Mouse (Mus musculus) limb, embryonic 10.5 days (tissue): Measurements from ENCODE around the gene Nucb2. TPM values are rescaled to one million over a fixed set of nuclear protein-coding genes. Genes with fewer than 3 reads are reported as not detected.

Source experiments
- DNase-seq: peaks from one replicate; pipeline ENCODE4 v3.0.0-alpha.2; 2017; ENCODE audit warnings: low spot score
- H3K27ac ChIP-seq: fragments of 300-500 bp; sonication (generic); 2 replicates; pipeline ENCODE4 v1.5.1; 2016; ENCODE audit warnings: mild to moderate bottlenecking
- H3K27me3 ChIP-seq: fragments of 300-500 bp; sonication (generic); 2 replicates; pipeline ENCODE4 v1.6.1; 2016; ENCODE audit warnings: low read depth, mild to moderate bottlenecking; ENCODE audit not compliant: poor library complexity, severe bottlenecking
- H3K36me3 ChIP-seq: fragments of 300-500 bp; sonication (generic); 2 replicates; pipeline ENCODE4 v1.6.1; 2016; ENCODE audit warnings: mild to moderate bottlenecking, moderate library complexity
- H3K4me1 ChIP-seq: fragments of 300-500 bp; sonication (generic); 2 replicates; pipeline ENCODE4 v1.6.1; 2016
- H3K4me3 ChIP-seq: fragments of 300-500 bp; sonication (generic); 2 replicates; pipeline ENCODE4 v1.5.1; 2016; ENCODE audit warnings: mild to moderate bottlenecking, moderate library complexity
- H3K9me3 ChIP-seq: fragments of 300-500 bp; sonication (generic); replicated peaks from 2 replicates; pipeline ENCODE4 v1.6.1; 2016; ENCODE audit warnings: mild to moderate bottlenecking
- WGBS: fragments of 180-500 bp; shearing (Covaris S2); methylation state at CpG from one replicate; pipeline ENCODE4 v1.1.7; 2016; 5-methylcytosine and 5-hydroxymethylcytosine counted together
- polyA plus RNA-seq: library from polyadenylated mRNA; unstranded; fragments of >200 nt; fragmentation: Nextera tagmentation; extraction: Ambion mirVana; gene quantifications from 2 replicates; pipeline ENCODE4 v1.2.1, GENCODE M21; 2016

Gene Nucb2
- polyA plus RNA-seq = 6.6 and 7.1 TPM in 2 replicates

GRCm38 (mm10) chr7:116503879-116504817 lies at the start of gene Nucb2:
Gene Nucb2 (plus strand): TSS chr7:116504369.
- under 1% methylated on average over 51 of the region's 51 CpGs for WGBS

GRCm38 (mm10) chr7:116456964-116457363 lies 47.2 kb upstream of the Nucb2 start:
- Histone ChIP-seq H3K36me3 (no peaks in the 10 kb centered on the region), H3K4me1 (no peaks in the 10 kb centered on the region), H3K27me3 (no peaks in the 10 kb centered on the region), H3K9me3 (no peaks in the 10 kb centered on the region), H3K4me3 (no peak overlapping the region), H3K27ac (no peak overlapping the region)
- DNase-seq = no peak
- 90% methylated on average over 4 of the region's 4 CpGs for WGBS

More at GRCm38 (mm10) chr7:116503879-116504817, at the start of gene Nucb2:
- Histone ChIP-seq H3K9me3 (no peaks in the 10 kb centered on the region), H3K27me3 (no peaks in the 10 kb centered on the region), H3K4me1 (no peaks in the 10 kb centered on the region; the same call in 1 of the 2 replicates), H3K4me3 (peak within 1 kb of the TSS; percentile 80), H3K27ac (peak within 1 kb of the TSS; percentile 88), H3K36me3 (no peaks in the 10 kb centered on the region)
- peak; percentile 97 for DNase-seq

- H3K27me3 ChIP-seq = no peaks in the 10 kb centered on the region
- H3K4me3 ChIP-seq = no peak overlapping the region
- no peak overlapping the region for H3K27ac ChIP-seq
- H3K36me3 ChIP-seq = no peaks in the 10 kb centered on the region
- H3K9me3 ChIP-seq = no peaks in the 10 kb centered on the region
- WGBS = 88% methylated on average over 6 of the region's 6 CpGs
- H3K4me1 ChIP-seq = no peaks in the 10 kb centered on the region
- DNase-seq = no peak
Observed at GRCm38 (mm10) chr7:116457391-116457790, 46.8 kb upstream of the Nucb2 start.

GRCm38 (mm10) chr7:116458985-116459441 lies 45.2 kb upstream of the Nucb2 start:
- H3K27me3 ChIP-seq = no peaks in the 10 kb centered on the region
- WGBS = 46% methylated on average over 3 of the region's 3 CpGs
- no peak for DNase-seq
- no peaks in the 10 kb centered on the region for H3K4me1 ChIP-seq
- H3K4me3 ChIP-seq = no peak overlapping the region
- no peaks in the 10 kb centered on the region for H3K9me3 ChIP-seq
- H3K36me3 ChIP-seq = no peaks in the 10 kb centered on the region
- H3K27ac ChIP-seq = no peak overlapping the region

DNA sequence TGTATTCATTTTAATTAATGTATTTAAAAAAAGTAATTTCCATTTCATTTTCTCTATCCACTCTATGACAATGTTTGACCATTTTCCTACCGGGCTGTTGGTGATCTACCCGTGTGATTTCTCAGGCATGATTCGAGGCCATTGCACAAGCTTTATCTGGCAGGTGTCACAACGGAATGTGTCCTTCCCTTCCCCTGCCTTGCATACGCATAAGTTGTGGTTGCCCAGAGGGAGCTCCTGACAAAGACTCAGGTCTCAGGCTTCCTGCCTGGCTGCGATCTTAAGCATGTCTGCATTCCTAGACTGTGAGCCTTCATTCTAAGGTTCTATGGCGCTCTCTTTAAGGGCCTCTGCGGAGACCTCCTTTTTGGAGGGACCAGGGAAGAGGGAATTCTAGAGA lies 42.1 kb upstream of the Nucb2 start:
- no peak for DNase-seq
- WGBS = 62% methylated on average over 8 of the region's 8 CpGs

GRCm38 (mm10) chr7:116475836-116476235 lies 28.3 kb upstream of the Nucb2 start:
- Histone ChIP-seq H3K4me1 (no peaks in the 10 kb centered on the region), H3K27me3 (no peaks in the 10 kb centered on the region), H3K36me3 (no peaks in the 10 kb centered on the region), H3K9me3 (no peaks in the 10 kb centered on the region), H3K4me3 (no peak overlapping the region), H3K27ac (no peak overlapping the region)
- DNase-seq = no peak

More for the DNA sequence above, 42.1 kb upstream of the Nucb2 start:
- H3K4me1 ChIP-seq = no peaks in the 10 kb centered on the region
- no peaks in the 10 kb centered on the region for H3K36me3 ChIP-seq
- no peak overlapping the region for H3K4me3 ChIP-seq
- no peaks in the 10 kb centered on the region for H3K27me3 ChIP-seq
- H3K9me3 ChIP-seq = no peaks in the 10 kb centered on the region
- H3K27ac ChIP-seq = no peak overlapping the region

DNA sequence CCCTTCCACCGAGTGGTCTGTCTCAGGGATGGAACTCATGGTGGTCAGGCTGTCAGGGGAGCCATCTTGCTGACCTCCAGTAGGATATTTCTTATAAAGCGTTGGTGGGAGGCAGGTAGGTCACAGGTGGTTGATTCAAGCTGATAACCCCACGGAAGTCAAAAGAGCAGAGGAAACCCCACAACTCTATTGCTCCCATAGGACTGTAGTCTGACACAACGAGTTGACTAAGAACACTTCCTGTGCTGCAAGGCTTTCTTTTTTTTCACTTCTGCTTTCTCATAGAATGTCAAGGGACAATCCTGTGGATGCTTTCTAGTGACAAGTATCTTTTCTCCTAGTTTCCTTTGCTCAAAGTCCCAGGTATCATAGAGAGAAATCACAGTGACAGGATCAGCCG lies 27.9 kb upstream of the Nucb2 start:
- Histone ChIP-seq H3K27me3 (no peaks in the 10 kb centered on the region), H3K9me3 (no peaks in the 10 kb centered on the region), H3K4me1 (no peaks in the 10 kb centered on the region), H3K4me3 (no peak overlapping the region), H3K27ac (no peak overlapping the region), H3K36me3 (no peaks in the 10 kb centered on the region)
- no peak for DNase-seq
- WGBS = 90% methylated on average over 5 of the region's 5 CpGs

GRCm38 (mm10) chr7:116483106-116483505 lies 21.1 kb upstream of the Nucb2 start:
- DNase-seq = no peak
- no peaks in the 10 kb centered on the region for H3K27me3 ChIP-seq
- 45% methylated on average over 1 of the region's 1 CpGs for WGBS
- H3K4me1 ChIP-seq = no peaks in the 10 kb centered on the region
- no peaks in the 10 kb centered on the region for H3K9me3 ChIP-seq
- no peak overlapping the region for H3K4me3 ChIP-seq
- no peak overlapping the region for H3K27ac ChIP-seq
- no peaks in the 10 kb centered on the region for H3K36me3 ChIP-seq

DNA sequence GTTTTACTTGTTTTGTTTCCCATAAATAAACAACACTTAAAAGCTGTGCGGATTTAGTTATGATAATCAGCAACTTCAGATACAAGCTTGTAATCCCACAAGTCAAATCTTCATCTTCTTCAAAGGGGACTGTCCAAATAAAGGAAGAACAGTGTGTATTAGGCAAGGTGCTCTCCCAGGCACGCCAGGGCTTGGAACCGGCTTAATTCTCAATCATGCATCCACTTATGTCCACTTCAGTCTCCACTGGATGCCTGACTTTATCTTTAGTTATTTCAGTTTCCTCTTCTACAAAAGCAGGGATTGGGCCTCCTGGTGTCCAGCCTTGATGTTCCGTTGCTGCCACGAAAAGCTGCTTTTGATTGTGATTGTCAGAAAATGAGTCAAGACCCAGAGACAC lies 20.4 kb upstream of the Nucb2 start:
- H3K36me3 ChIP-seq = no peaks in the 10 kb centered on the region
- no peak overlapping the region for H3K27ac ChIP-seq
- H3K9me3 ChIP-seq = no peaks in the 10 kb centered on the region
- WGBS = 88% methylated on average over 5 of the region's 5 CpGs
- no peaks in the 10 kb centered on the region for H3K4me1 ChIP-seq
- no peak overlapping the region for H3K4me3 ChIP-seq
- H3K27me3 ChIP-seq = no peaks in the 10 kb centered on the region
- DNase-seq = no peak

- Histone ChIP-seq H3K4me1 (no peaks in the 10 kb centered on the region), H3K27me3 (no peaks in the 10 kb centered on the region), H3K4me3 (no peak overlapping the region), H3K27ac (no peak overlapping the region), H3K9me3 (no peaks in the 10 kb centered on the region), H3K36me3 (no peaks in the 10 kb centered on the region)
- DNase-seq = no peak
- 85% methylated on average over 5 of the region's 5 CpGs for WGBS
Observed at GRCm38 (mm10) chr7:116484213-116484612, 20.0 kb upstream of the Nucb2 start.

DNA sequence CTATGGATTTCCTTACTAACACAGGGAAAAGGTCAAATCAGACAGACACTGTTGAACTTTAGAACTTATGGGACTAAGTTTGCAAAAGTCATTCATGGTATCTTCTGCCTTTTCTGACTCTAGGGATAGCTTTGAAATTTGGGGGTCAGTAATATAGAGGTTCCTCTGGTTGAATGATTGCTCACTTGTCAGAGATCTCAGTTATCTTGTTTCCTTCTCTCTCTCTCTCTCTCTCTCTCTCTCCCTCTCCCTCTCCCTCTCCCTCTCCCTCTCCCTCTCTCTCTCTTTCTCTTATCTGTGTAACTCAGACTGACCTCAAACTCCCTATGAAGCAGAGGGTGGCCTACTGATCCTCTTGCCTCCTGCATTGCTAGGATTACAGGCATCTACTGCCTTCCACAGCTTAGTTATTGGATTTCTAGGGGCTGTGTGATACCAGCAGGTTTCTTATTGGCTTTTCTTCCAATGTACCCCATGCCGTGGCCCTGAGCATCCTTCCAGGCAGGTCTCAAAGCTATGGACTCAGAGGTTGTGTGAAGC lies 19.0 kb upstream of the Nucb2 start:
- WGBS = 68% methylated on average over 1 of the region's 1 CpGs
- no peak for DNase-seq
- no peaks in the 10 kb centered on the region for H3K4me1 ChIP-seq
- no peak overlapping the region for H3K4me3 ChIP-seq
- no peak overlapping the region for H3K27ac ChIP-seq
- no peaks in the 10 kb centered on the region for H3K36me3 ChIP-seq
- H3K9me3 ChIP-seq = no peaks in the 10 kb centered on the region
- H3K27me3 ChIP-seq = no peaks in the 10 kb centered on the region

- Histone ChIP-seq H3K4me1 (no peaks in the 10 kb centered on the region), H3K27ac (no peak overlapping the region), H3K27me3 (no peaks in the 10 kb centered on the region), H3K36me3 (no peaks in the 10 kb centered on the region), H3K9me3 (no peaks in the 10 kb centered on the region), H3K4me3 (no peak overlapping the region)
- WGBS = 76% methylated on average over 4 of the region's 4 CpGs
- DNase-seq = no peak
Observed at GRCm38 (mm10) chr7:116491113-116491512, 13.1 kb upstream of the Nucb2 start.

DNA sequence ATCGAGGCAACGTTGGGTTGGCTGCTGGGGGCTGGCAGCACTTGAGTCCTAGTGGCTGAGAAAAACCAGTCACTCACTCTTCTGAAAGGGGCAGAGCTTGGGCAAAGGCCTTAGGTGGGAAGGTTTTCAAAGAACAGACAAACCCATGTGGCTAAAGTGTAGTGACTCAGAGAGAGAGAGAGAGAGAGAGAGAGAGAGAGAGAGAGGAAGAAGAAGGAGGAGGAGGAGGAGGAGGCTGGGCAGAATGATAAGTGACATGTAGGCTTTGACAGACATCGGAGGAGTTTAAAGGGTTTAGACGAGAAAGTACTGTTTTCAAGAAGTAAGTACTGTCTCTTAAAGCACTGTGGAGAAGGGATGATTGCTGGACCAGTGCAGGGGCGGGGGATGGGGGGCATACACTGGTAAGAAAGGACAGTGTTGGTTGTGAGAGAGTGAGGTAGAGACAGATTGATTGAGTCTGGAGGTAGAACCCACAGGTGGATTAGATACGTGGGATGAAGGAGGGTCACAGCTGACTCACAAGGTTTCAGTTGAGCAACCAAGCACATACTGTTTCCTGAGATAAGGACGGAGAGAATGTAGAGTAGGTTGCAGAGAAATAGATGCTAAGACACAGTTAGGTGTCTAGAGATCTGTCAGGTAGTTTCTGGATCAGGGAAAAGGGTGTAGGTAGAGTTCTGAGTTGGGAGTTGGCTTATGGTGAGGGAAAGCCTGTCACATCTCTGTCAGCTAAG lies 10.7 kb upstream of the Nucb2 start:
- H3K4me1 ChIP-seq = no peaks in the 10 kb centered on the region
- DNase-seq = no peak
- H3K27me3 ChIP-seq = no peaks in the 10 kb centered on the region
- WGBS = 80% methylated on average over 7 of the region's 7 CpGs
- H3K27ac ChIP-seq = no peak overlapping the region
- no peaks in the 10 kb centered on the region for H3K9me3 ChIP-seq
- no peak overlapping the region for H3K4me3 ChIP-seq
- H3K36me3 ChIP-seq = no peaks in the 10 kb centered on the region
